Mouse (Mus musculus) hematopoietic multipotent progenitor cell, adult 10-12 weeks (in vitro differentiated cells): ENCODE measurements around the gene Gm13889. TPM values are rescaled to one million over a fixed set of nuclear protein-coding genes. Genes with fewer than 3 reads are reported as not detected.

Experiments used
- polyA plus RNA-seq: library from polyadenylated mRNA; stranded (reverse); fragments of >175 nt; gene quantifications from 2 replicates; pipeline ENCODE4 v1.2.3, GENCODE M21; 2012; ENCODE audit warnings: low replicate concordance

The Gm13889 gene
- 1.7 and 2.6 TPM in 2 replicates for polyA plus RNA-seq

DNA sequence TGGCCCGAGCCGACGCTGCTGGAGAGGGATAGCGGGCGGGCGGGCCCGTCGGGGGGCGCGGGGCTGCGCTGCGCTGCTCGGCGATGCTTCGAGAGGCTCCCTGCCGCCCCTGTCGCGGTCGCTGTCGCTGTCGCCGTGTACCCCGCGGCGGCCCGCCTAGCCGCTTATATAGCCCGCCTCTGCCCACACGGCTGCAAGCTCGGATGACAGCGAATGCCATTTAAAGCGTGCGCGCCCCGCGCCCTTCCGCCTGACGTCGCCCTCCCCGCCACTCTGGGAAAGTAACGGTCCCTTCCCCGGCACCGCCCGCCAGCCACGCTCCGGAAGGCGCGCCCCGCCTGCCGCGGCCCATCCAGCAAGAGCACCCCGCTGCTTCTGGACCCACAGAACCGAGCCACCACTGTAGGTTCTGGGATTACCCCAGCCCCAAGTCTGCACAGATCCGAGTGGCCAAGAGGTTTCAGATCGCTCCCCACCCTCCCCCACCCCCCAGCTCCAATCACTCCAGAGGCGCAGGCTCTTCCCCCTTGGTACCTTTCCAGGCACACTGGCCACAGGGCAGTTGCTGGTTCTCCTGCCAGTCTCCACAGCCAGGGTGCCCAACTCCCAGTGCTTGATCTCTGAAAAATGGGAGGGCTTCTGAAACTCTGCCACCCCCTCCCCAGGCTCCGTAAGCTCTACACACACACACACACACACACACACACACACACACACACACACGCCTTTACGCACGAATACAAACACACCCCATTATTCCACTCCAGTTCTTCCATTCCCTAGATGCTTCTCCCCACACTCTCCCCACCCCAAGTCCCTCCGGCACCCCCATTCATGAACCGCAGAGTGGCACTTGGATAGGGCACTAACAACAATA is at the start of gene Gm13889:
Gene Gm13889, minus strand, starts transcription at position 294 of the 877 bp plus-strand sequence.

DNA sequence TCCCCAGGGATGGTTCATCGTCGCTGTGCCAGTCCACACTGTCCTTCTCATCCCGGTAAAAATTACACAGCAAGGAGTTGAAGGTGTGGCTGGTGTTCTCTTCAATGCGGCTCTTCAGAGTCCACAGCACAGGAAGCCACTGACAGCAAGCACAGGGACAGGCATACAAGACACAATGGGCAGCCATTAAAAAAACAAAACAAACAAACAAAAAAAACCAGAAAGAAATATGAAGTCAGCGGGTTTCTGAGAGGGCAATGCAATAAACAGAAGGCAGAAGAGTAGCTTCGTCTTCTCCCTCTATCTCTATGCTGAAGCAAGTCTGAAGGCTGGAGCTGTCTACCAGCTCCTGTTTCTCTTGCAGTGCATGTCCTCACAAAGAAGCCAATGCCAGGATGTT is 39.3 kb upstream of the Gm13889 start, which contains the start of gene Gm27027:
Gene Gm27027, minus strand, starts transcription at position 101 of the 400 bp plus-strand sequence.

Other genes with a start within 250 kb of the Gm13889 start
- gene Ext2, start 134.6 kb downstream of the Gm13889 start, polyA plus RNA-seq: 34.5 and 74.2 TPM in 2 replicates
- 3.6 and 11.8 TPM in 2 replicates for gene Accs, start 107.3 kb downstream of the Gm13889 start, polyA plus RNA-seq
- gene Accsl, start 88.0 kb downstream of the Gm13889 start, polyA plus RNA-seq: 0.39 TPM in 1 of 2 replicates, not detected in the other
- not detected in 2 replicates for gene Gm27027, start 39.2 kb upstream of the Gm13889 start, polyA plus RNA-seq
- 36.3 and 49.1 TPM in 2 replicates for gene Alkbh3, start 53.6 kb upstream of the Gm13889 start, polyA plus RNA-seq
- gene Hsd17b12, start 200.8 kb upstream of the Gm13889 start, polyA plus RNA-seq: 20.8 and 21.4 TPM in 2 replicates